Mouse (Mus musculus) monocyte, adult 2 months (primary cell): ENCODE results near the gene Rnf32.

ENCODE experiments used
- DNase-seq, 2 experiments: peaks; one replicate each; pipeline ENCODE4 v3.0.0; 2022; ENCODE audit warnings: low spot score in 2 of 2, low read depth in 1 of 2

The Rnf32 gene

GRCm38 (mm10) chr5:29195570-29196263 lies at the start of gene Rnf32:
Gene Rnf32 (plus strand): TSS chr5:29195992.
- DNase-seq = no peak

GRCm38 (mm10) chr5:29150146-29150545 lies 45.6 kb upstream of the Rnf32 start:
- no peak for DNase-seq

DNA sequence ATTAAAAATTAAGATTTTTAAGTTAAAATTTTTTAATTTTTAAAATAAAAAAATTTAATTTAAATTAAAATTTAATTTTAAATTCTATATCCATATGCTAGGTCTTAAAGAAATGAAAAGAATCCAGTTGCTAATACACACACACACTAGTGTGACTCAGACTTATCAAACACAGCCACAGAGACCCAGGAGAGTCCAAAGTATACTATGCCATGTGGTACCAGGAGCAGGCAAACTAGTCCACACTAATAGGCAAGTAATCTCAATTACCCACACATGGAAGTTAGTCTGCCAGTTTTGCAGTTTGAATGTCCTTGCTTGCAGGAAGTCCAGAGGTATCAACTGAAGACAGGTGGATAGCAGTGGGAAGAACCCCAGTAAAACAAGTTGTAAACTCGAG lies 35.9 kb upstream of the Rnf32 start:
- DNase-seq = no peak

- no peak for DNase-seq
Observed at GRCm38 (mm10) chr5:29166947-29167346, 28.8 kb upstream of the Rnf32 start.

GRCm38 (mm10) chr5:29170193-29170592 lies 25.6 kb upstream of the Rnf32 start:
- DNase-seq = no peak

DNA sequence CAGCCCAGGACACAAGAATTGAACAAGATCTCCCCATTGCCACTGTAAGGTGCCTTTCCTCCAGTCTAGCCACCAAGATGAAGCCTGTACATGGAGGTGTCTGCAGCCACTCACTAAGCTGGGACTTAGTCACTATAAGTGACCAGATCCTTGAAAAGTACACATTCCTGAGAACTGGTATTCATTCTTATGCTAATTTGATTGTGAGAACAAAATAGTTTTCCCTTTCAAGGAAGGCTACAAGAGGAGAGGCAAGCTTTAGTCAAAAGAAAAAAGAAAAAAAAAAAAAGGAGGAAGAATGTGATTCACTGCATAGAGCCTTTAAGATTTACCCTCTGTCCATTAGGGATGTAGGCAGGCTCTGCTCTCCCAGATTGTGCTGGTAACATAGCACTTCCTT lies 24.6 kb upstream of the Rnf32 start:
- DNase-seq = no peak

DNA sequence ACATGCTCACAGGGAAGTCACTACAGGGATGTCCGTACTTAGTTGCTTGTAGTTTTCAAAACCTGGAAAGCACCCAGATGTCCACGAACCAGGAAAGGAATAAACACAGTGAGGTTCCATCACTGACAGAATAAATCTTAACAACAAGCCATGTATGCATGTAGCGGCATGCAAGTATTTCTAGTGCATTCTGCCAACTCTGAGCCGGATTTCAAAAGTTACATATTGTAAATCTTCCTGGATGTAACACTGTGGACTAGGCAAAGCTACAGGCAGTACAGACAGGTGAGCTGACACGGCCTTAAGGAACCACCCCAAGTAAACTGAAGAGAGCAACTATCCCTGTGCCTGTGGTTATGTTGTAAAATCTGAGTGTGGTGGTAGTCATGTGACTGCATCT lies 9.0 kb upstream of the Rnf32 start:
- DNase-seq = no peak

- DNase-seq = no peak
Observed at GRCm38 (mm10) chr5:29195231-29195569, 592 bp upstream of the Rnf32 start.

DNA sequence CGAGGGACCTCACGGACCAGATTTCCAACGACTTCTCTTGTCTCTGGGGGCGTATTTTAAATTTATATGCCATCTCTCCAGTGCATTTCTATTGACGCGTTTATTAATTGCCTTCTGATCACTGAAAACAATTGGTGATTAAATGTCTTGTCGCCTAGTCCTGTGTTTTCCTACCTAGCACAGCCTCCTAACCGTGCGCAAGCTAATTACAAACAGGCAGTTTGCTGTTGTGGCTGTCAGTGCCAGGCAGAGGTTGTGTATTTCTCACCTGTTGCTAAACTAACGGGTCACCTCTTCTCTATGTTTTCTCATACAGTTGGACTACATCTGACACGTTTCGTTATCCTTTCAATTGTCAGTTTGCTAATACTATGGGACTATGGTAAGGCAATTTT lies 469 bp downstream of the Rnf32 start:
- no peak for DNase-seq

DNA sequence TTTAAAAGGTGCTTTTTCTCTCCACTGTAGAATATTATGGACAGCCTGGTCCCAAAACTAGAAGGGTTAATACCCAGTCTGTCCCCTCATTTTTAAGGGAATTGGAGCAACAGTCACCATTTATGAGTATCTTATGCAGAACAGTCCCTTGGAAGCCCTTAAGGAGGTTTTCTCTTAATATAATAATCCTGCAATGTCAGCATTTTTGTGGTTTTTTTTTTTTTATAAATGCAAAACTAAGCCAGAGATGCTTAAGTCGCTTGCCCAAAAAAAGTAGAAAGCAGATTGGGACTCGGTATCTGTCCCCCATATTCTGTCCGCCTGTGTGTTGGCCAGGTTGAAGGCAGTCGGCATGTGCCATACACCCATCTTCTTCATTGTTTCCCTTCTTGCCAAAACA lies 1.4 kb downstream of the Rnf32 start:
- no peak for DNase-seq

GRCm38 (mm10) chr5:29198960-29199488 lies 3.2 kb downstream of the Rnf32 start:
- DNase-seq = no peak

DNA sequence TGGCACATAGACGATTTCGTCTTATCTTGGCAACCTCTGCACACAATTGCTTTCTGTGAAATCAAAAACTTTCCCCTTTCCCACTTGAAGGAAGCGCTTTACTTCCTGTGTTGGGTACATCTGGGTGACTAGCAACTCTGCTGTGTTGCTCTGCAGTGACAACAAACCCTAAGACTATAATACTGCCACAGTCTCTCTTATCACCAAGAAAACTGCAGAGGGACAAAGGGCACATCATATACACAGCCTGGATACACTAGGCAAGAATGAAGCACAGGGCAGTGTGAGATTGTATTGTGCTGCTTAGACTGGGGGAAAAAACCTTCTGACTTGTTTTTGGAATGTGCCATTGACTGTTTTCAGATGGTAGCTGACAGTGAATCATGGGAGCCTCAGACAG lies 4.1 kb downstream of the Rnf32 start:
- DNase-seq = no peak

DNA sequence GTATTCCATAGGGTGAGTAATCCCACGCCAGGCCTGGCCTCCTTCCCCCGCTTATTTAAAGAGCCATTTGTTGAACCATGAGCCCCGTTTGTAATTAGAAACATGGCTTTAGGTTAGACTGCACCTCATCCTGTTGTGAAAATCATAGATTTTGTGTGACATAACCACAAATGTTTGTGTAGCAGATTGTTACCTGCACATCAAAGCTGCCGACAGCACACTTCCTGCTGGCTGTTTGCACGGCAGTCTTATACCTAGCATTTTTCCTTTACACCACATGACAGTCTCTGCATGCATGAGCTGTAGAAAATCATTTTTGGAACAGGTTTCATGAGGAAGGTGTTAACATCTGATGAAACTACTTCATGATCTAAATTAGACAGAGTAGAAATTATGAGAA lies 9.9 kb downstream of the Rnf32 start:
- no peak for DNase-seq

GRCm38 (mm10) chr5:29211980-29212555 lies 16.3 kb downstream of the Rnf32 start:
- no peak for DNase-seq

DNA sequence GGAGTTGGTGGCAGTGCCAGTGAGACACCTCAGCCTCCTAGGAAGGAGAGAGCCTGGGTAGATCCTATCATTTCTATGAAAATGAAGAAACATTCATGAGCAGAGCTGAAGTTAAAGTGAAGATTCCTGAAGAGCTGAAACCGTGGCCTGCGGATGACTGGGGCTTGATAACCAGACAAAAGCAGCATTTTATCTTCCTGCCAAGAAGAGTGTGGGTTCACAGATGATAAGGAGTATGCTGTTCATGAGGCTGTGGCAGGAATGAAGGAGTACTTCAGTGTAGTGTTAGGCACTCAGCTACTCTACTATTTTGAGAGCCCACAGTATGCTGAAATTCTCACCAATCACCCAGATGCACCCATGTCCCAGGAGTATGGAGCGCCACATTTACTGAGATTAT lies 22.2 kb downstream of the Rnf32 start:
- DNase-seq = no peak

- DNase-seq = no peak
Observed at GRCm38 (mm10) chr5:29224089-29224488, 28.3 kb downstream of the Rnf32 start.

- no peak for DNase-seq
Observed at GRCm38 (mm10) chr5:29230481-29230880, 34.7 kb downstream of the Rnf32 start.

DNA sequence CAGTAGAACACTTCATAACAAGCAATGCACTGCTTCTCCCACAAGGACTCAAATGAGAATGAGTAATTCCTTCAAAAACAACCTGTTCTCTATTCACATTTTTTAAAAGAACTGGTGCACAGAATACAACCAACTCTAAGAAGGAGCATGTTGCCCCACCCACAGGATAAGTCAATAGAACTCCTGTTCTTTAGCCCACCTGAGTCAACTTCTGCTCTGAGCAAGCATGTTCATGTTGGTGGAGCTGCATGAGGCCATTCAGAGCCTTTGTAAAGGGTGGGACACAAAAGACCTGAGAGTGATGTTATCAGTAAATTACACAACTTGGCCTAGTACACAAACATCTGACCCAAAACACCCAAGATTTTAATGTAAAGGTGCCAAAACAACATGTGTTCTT lies 42.6 kb downstream of the Rnf32 start:
- no peak for DNase-seq

GRCm38 (mm10) chr5:29244769-29245168 lies 49.0 kb downstream of the Rnf32 start:
- no peak for DNase-seq

GRCm38 (mm10) chr5:29250795-29251495 lies 55.2 kb downstream of the Rnf32 start:
- no peak for DNase-seq

- DNase-seq = no peak
Observed at GRCm38 (mm10) chr5:29251496-29251873, 55.7 kb downstream of the Rnf32 start.

DNA sequence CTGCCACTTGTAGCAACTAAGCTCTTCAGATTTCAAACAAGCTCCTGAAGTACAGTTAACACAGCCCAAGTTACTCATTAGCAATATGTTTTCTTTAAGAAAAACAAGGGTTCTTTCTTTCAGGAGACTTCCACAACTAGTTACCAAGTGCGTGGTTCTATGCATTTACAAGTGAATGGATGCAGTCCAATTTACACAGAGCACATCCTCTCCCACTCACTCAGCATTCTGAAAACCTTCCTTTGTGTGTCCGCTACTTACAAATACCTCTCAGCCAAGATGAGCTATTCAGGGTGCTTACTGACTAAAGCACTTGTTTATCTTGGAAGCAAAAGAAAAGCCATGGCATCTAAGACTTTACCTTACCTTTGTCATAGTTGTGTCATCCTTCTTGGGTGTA lies 58.1 kb downstream of the Rnf32 start:
- no peak for DNase-seq

DNA sequence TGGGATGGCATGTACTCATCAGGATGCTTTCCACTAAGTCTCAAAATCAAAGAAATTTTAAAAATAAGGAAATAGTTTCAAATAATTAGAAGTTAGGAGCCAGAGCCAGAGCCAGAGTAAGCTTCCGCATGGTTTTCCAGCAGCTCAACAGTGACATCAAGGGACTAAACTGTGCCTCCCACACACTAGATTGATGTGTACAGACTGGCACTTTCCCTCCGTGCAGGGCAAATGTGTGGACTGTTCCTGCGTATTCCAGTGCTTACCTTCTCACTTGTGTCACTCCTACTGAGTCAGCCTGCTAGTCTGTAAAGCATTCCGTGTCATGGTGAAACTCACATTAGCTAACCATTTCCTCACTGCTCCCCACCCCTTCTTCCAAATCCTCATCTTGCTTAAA lies 75.1 kb downstream of the Rnf32 start:
- no peak for DNase-seq
